Mouse (Mus musculus) neural tube, embryonic 13.5 days (tissue): Measurements from ENCODE around the gene Dcdc2c. TPM values are rescaled to one million over a fixed set of nuclear protein-coding genes. Genes with fewer than 3 reads are reported as not detected.

Experiments
- ATAC-seq: fragments of 200-750 bp; cut with Nextera tagmentation; 2 replicates; pipeline ENCODE4 v1.8.0; 2017; ENCODE audit warnings: low read depth, mild to moderate bottlenecking, moderate TSS enrichment, moderate library complexity
- H3K27ac ChIP-seq: fragments of 300-500 bp; sonication (generic); replicated peaks from 2 replicates; pipeline ENCODE4 v1.5.1; 2015; ENCODE audit warnings: moderate library complexity, mild to moderate bottlenecking, inconsistent platforms
- H3K27me3 ChIP-seq: fragments of 300-500 bp; sonication (generic); 2 replicates; pipeline ENCODE4 v1.6.1; 2015; ENCODE audit warnings: mild to moderate bottlenecking, inconsistent platforms
- H3K36me3 ChIP-seq: fragments of 300-500 bp; sonication (generic); 2 replicates; pipeline ENCODE4 v1.6.1; 2015; ENCODE audit warnings: mild to moderate bottlenecking, inconsistent platforms
- H3K4me1 ChIP-seq: fragments of 300-500 bp; sonication (generic); replicated peaks from 2 replicates; pipeline ENCODE4 v1.6.1; 2015; ENCODE audit warnings: inconsistent platforms
- H3K4me2 ChIP-seq: fragments of 300-500 bp; sonication (generic); 2 replicates; pipeline ENCODE4 v1.6.1; 2015; ENCODE audit warnings: inconsistent platforms, mild to moderate bottlenecking, moderate library complexity
- H3K4me3 ChIP-seq: fragments of 300-500 bp; sonication (generic); 2 replicates; pipeline ENCODE4 v1.5.1; 2015; ENCODE audit warnings: mild to moderate bottlenecking, inconsistent platforms
- H3K9ac ChIP-seq: fragments of 300-500 bp; sonication (generic); 2 replicates; pipeline ENCODE4 v1.6.1; 2015; ENCODE audit warnings: moderate library complexity, mild to moderate bottlenecking, inconsistent platforms
- H3K9me3 ChIP-seq: fragments of 300-500 bp; sonication (generic); 2 replicates; pipeline ENCODE4 v1.6.1; 2016; ENCODE audit warnings: inconsistent platforms
- WGBS: fragments of 180-500 bp; shearing (Covaris S2); methylation state at CpG from one replicate; pipeline ENCODE4 v1.1.7; 2015; 5-methylcytosine and 5-hydroxymethylcytosine counted together
- polyA plus RNA-seq: library from polyadenylated mRNA; unstranded; fragments of >200 nt; fragmentation: Nextera tagmentation; extraction: Ambion mirVana; gene quantifications from 2 replicates; pipeline ENCODE4 v1.2.1, GENCODE M21; 2015

Gene Dcdc2c
- polyA plus RNA-seq, 1 experiment from 2014 or later, result 0.11 TPM

DNA sequence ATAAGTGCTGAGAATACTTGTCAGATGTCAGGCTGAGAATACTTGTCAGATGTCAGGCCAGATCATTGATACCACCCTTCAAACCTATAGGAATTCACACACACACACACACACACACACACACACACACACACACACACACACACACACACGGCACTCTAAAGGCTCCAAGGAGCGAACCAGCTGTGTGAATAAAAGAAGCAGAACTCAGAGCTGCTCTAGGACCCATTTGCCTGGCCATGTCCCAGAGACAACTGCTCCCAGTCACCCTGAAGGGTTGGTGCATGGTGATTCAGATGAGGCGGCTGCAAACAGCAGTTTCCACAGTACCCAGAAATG is 119.5 kb downstream of the Dcdc2c start:
- Histone ChIP-seq H3K36me3 (no peaks in the 10 kb centered on the region), H3K4me3 (no peak overlapping the region), H3K27me3 (no peaks in the 10 kb centered on the region), H3K4me2 (no peak overlapping the region), H3K9me3 (no peaks in the 10 kb centered on the region), H3K27ac (0 out of 2 replicates have a peak overlapping the region, but pooled peaks have one; percentile 33), H3K4me1 (peaks cover 11% of the 10 kb centered on the region), H3K9ac (0 out of 2 replicates have a peak overlapping the region, but pooled peaks have one; percentile 12)
- ATAC-seq, result no peak
- 90% methylated on average over 3 of the region's 3 CpGs for WGBS

DNA sequence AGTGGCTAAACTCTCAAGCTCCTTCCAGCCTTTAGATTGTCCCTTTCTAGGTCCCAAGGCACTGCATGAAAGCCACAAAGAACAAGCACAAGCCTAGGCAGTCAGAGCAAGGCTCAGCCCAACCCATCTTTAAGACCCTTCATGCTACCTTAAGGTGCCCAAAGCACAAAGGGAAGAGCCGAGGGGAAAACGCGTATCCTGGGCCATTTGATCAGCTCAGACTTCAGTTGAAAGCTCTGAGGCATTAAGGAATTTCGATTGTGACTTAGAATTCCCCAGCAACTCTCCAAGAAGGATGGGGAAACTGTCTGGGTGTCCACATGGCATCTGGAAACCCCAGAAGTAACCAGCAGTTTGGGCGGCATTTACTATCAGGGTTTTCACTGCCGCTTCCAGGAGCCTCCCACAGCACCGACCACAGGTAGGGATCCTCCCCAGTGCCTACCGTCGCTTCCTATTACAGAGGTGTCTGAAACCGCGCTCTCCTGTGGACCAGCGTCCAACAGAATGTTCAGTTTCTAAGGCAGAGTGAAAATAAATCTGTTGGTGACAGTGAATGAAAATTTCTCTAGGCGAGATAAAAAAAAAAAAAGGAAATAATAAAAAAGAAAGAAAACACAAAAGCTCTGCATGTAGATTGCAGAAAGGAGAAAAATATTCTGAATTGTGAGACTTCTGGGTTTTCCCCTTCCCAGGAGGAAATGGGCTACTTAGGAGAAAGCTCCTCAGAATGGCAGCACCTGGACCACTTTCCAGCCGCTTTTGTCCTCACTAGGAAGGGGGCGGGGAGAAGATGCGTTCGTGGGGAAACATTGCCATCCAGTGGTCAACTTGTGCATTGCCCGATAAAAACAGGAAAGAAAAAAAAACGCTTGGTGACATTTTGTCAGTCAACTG is 120.1 kb downstream of the Dcdc2c start:
- peak overlapping the region; percentile 91 for H3K27ac ChIP-seq
- 9% methylated on average over 19 of the region's 19 CpGs for WGBS
- peak overlapping the region; percentile 56 for H3K4me2 ChIP-seq
- ATAC-seq, result peak; percentile 72
- no peaks in the 10 kb centered on the region for H3K9me3 ChIP-seq
- peaks cover 11% of the 10 kb centered on the region for H3K4me1 ChIP-seq
- H3K27me3 ChIP-seq, result no peaks in the 10 kb centered on the region
- peak overlapping the region; percentile 68 for H3K9ac ChIP-seq
- no peaks in the 10 kb centered on the region for H3K36me3 ChIP-seq
- H3K4me3 ChIP-seq, result peak overlapping the region; percentile 34

DNA sequence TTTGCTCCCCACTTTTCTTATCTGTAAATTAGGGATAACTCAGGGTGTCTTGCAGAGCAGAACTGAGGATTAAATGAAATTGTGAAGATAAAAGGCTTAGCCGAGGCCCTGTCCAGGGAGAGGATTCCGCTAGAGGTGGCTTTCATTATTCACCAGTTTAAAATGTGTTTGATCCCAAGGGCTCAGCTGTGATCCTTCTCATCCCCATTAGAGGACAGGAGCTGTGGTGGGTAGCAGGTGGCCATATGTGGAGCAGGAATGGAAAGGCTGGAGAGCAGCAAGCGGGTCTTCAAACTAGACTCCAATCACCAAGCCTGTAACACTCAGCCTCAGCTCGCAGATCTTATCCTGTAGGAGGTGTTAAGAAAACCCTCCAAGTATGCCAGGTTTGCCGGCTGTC is 122.3 kb downstream of the Dcdc2c start:
- no peak overlapping the region for H3K27ac ChIP-seq
- H3K4me2 ChIP-seq, result no peak overlapping the region

GRCm38 (mm10) chr12:28416957-28417356 is 135.2 kb downstream of the Dcdc2c start:
- Histone ChIP-seq H3K9ac (no peak overlapping the region), H3K4me1 (no peaks in the 10 kb centered on the region), H3K27me3 (no peaks in the 10 kb centered on the region), H3K4me3 (no peak overlapping the region), H3K9me3 (peaks cover 3% of the 10 kb centered on the region), H3K4me2 (no peak overlapping the region), H3K36me3 (no peaks in the 10 kb centered on the region), H3K27ac (no peak overlapping the region)
- WGBS, result 86% methylated on average over 4 of the region's 4 CpGs
- no peak for ATAC-seq

More for the DNA sequence above, 122.3 kb downstream of the Dcdc2c start:
- Histone ChIP-seq H3K4me3 (no peak overlapping the region), H3K36me3 (no peaks in the 10 kb centered on the region), H3K27me3 (no peaks in the 10 kb centered on the region), H3K9ac (no peak overlapping the region), H3K9me3 (no peaks in the 10 kb centered on the region), H3K4me1 (peaks cover 11% of the 10 kb centered on the region)
- 84% methylated on average over 5 of the region's 5 CpGs for WGBS
- ATAC-seq, result no peak

DNA sequence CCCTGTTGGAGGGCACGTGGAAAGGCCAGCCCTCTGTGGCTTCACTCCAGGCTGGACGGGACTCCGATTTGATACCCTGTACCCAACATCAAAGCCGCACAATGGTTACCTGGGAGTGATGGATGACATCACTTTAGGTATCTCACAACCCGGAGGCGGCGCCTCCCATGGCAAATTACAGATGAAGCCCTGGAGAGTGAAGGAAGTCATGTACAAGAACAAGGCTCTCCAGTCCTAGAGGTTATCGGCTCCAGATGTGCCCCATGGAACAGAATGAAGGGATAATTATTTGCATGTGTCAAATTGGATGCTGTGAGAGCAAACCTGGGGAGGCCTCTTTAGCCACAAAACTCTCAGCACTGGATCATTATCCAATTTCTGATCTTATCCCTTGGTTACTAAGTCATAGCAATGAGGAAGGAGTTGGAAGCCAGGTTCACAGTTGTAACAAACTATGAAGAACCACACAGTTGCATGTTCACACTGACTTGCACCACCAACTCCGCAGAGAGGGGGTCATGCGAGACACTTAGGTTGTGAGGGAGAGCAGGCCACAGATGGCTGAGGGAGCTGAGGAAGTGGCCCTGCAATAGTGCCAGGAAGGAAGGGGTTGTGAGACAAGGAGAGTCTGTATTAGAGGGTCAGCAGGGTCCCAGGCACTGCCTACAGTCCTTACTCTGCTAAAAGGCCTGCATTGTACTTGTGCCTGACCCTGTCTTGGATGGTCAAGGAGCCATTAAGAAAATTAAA is 144.4 kb downstream of the Dcdc2c start:
- no peaks in the 10 kb centered on the region for H3K4me1 ChIP-seq
- no peaks in the 10 kb centered on the region for H3K36me3 ChIP-seq
- peaks cover 10% of the 10 kb centered on the region for H3K9me3 ChIP-seq
- H3K4me2 ChIP-seq, result no peak overlapping the region
- WGBS, result 85% methylated on average over 10 of the region's 10 CpGs
- H3K9ac ChIP-seq, result no peak overlapping the region
- H3K27ac ChIP-seq, result no peak overlapping the region
- ATAC-seq, result no peak
- no peaks in the 10 kb centered on the region for H3K27me3 ChIP-seq
- H3K4me3 ChIP-seq, result no peak overlapping the region

DNA sequence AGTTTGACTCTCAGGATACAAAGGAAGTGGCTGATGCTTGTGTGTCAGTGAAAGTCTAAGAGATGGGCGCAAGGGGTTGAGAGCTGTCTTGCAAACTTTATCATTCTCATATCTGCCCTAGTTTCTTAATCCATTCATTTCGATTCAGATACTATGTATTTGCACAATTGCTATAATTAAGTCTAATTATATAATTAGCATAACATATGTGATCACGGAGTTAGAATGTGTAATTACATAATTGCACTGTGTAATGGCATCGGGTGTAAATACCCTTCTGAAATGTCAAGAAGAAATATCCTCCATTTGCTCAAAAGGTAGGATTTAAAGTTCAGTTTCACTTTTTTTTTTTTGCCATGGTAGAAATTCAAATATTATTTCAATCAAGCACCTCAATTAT is 149.9 kb downstream of the Dcdc2c start:
- WGBS, result 75% methylated on average over 4 of the region's 4 CpGs
- Histone ChIP-seq H3K27ac (no peak overlapping the region), H3K4me3 (no peak overlapping the region), H3K27me3 (peaks cover 32% of the 10 kb centered on the region), H3K36me3 (no peaks in the 10 kb centered on the region), H3K4me2 (no peak overlapping the region), H3K9me3 (no peaks in the 10 kb centered on the region), H3K4me1 (peaks cover 7% of the 10 kb centered on the region), H3K9ac (no peak overlapping the region)
- no peak for ATAC-seq

GRCm38 (mm10) chr12:28401372-28401771 is 150.8 kb downstream of the Dcdc2c start:
- H3K27ac ChIP-seq, result peak overlapping the region; percentile 23; the same call in 1 of the 2 replicates
- no peak overlapping the region for H3K9ac ChIP-seq
- no peak overlapping the region for H3K4me2 ChIP-seq
- H3K9me3 ChIP-seq, result no peaks in the 10 kb centered on the region
- H3K36me3 ChIP-seq, result no peaks in the 10 kb centered on the region
- 53% methylated on average over 5 of the region's 5 CpGs for WGBS
- ATAC-seq, result no peak; the same call in 1 of the 2 replicates
- H3K4me3 ChIP-seq, result no peak overlapping the region
- H3K4me1 ChIP-seq, result peaks cover 7% of the 10 kb centered on the region
- H3K27me3 ChIP-seq, result peaks cover 41% of the 10 kb centered on the region

DNA sequence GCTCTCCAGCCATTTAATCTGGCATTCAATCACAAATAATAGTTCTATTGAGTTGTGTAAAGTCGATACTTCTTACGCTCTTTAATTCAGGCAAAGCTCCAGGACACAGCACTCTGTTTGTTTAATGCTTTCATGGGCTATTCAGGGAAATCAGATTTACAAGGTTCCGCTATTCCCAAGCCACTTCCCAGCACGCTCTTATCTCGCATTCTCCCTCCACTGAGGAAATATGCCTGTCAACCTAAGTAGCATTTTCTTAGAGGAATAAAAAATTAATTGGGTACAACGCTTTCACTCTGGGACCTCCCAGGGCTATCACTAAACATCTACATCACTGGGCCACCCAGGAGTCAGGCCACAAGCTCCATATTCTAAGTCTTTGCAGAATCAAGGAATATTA is 160.1 kb downstream of the Dcdc2c start:
- Histone ChIP-seq H3K27me3 (peaks cover 78% of the 10 kb centered on the region), H3K27ac (no peak overlapping the region), H3K9me3 (peaks cover 9% of the 10 kb centered on the region), H3K4me2 (no peak overlapping the region), H3K9ac (no peak overlapping the region), H3K4me3 (no peak overlapping the region), H3K4me1 (peaks cover 10% of the 10 kb centered on the region), H3K36me3 (no peaks in the 10 kb centered on the region)
- peak; percentile 56; the same call in 1 of the 2 replicates for ATAC-seq
- WGBS, result 16% methylated on average over 6 of the region's 6 CpGs

Other genes starting within 250 kb of the Dcdc2c start
- 0.18 and 0.19 TPM in 2 replicates for gene Allc, start 30.1 kb upstream of the Dcdc2c start, polyA plus RNA-seq
- 0.93 and 1.4 TPM in 2 replicates for gene Colec11, start 71.0 kb upstream of the Dcdc2c start, polyA plus RNA-seq
- 517 and 523 TPM in 2 replicates for gene Rps7, start 83.6 kb upstream of the Dcdc2c start, polyA plus RNA-seq
- gene Rnaseh1, start 97.2 kb upstream of the Dcdc2c start, polyA plus RNA-seq, result 23.9 and 25.8 TPM in 2 replicates
- gene Adi1, start 122.8 kb upstream of the Dcdc2c start, polyA plus RNA-seq, result 29.6 and 30.5 TPM in 2 replicates
- gene Trappc12, start 198.1 kb upstream of the Dcdc2c start, polyA plus RNA-seq, result 36.5 and 40.5 TPM in 2 replicates
- gene Eipr1, start 199.4 kb upstream of the Dcdc2c start, polyA plus RNA-seq, result 59.9 and 69.6 TPM in 2 replicates